Mouse (Mus musculus) intestine, postnatal 0 days (tissue): ENCODE measurements at regions not wholly inside any gene's neighbourhood (a gene's known extent, or its start where the extent isn't known, plus 50 kb on each side); places are given as distances from the start of the nearest gene placed in this dataset.

Source experiments
- ATAC-seq: fragments of 200-750 bp; cut with Nextera tagmentation; 2 replicates; pipeline ENCODE4 v1.8.0; 2017; ENCODE audit warnings: mild to moderate bottlenecking, moderate TSS enrichment, moderate library complexity
- H3K27ac ChIP-seq: fragments of 300-500 bp; sonication (generic); 2 replicates; pipeline ENCODE4 v1.5.1; 2014; ENCODE audit warnings: mild to moderate bottlenecking, low read depth, low read length, moderate library complexity
- H3K27me3 ChIP-seq: fragments of 300-500 bp; sonication (generic); replicated peaks from 2 replicates; pipeline ENCODE4 v1.6.1; 2014; ENCODE audit warnings: low read length, mixed read lengths; ENCODE audit not compliant: control insufficient read depth, insufficient read depth
- H3K36me3 ChIP-seq: fragments of 300-500 bp; sonication (generic); 2 replicates; pipeline ENCODE4 v1.6.1; 2014; ENCODE audit warnings: mild to moderate bottlenecking, moderate library complexity; ENCODE audit not compliant: control insufficient read depth, insufficient read depth
- H3K4me1 ChIP-seq: fragments of 300-500 bp; sonication (generic); replicated peaks from 2 replicates; pipeline ENCODE4 v1.6.1; 2014; ENCODE audit warnings: antibody characterized with exemption, low read length, mixed read lengths; ENCODE audit not compliant: control insufficient read depth, insufficient read depth
- H3K4me2 ChIP-seq: fragments of 300-500 bp; sonication (generic); replicated peaks from 2 replicates; pipeline ENCODE4 v1.6.1; 2014; ENCODE audit warnings: low read depth, mild to moderate bottlenecking, moderate library complexity
- H3K4me3 ChIP-seq: fragments of 300-500 bp; sonication (generic); 2 replicates; pipeline ENCODE4 v1.5.1; 2014; ENCODE audit warnings: low read depth, low read length
- H3K9ac ChIP-seq: fragments of 300-500 bp; sonication (generic); 2 replicates; pipeline ENCODE4 v1.6.1; 2014; ENCODE audit warnings: mild to moderate bottlenecking, low read depth, low read length
- H3K9me3 ChIP-seq: fragments of 300-500 bp; sonication (generic); 2 replicates; pipeline ENCODE4 v1.6.1; 2016; ENCODE audit warnings: mixed run types; ENCODE audit not compliant: control insufficient read depth
- CTCF ChIP-seq: sonication (generic); IDR thresholded peaks from 2 replicates; pipeline ENCODE4 v1.5.1; 2016; ENCODE audit warnings: low read depth, mild to moderate bottlenecking, control low read depth, antibody characterized with exemption, moderate library complexity
- WGBS: fragments of 180-500 bp; shearing (Covaris S2); extraction: QIAGEN DNeasy Blood & Tissue Kit; methylation state at CpG from one replicate; pipeline ENCODE4 v1.1.7; 2014; 5-methylcytosine and 5-hydroxymethylcytosine counted together

- H3K4me3 ChIP-seq = no peak overlapping the region
- no peaks in the 10 kb centered on the region for H3K27me3 ChIP-seq
- 27% methylated on average over 11 of the region's 12 CpGs for WGBS
- peaks cover 10% of the 10 kb centered on the region; the same call in 1 of the 2 replicates for H3K9me3 ChIP-seq
- no peak overlapping the region for H3K9ac ChIP-seq
- no peaks in the 10 kb centered on the region for H3K36me3 ChIP-seq
- H3K4me2 ChIP-seq = no peak overlapping the region
- no peak for ATAC-seq
- H3K4me1 ChIP-seq = no peaks in the 10 kb centered on the region
- no peak for TF ChIP-seq CTCF
- no peak overlapping the region for H3K27ac ChIP-seq
These were observed 347.5 kb upstream of the Kcnab2 start for GRCm38 (mm10) chr4:152825185-152825584.

- 32% methylated on average over 17 of the region's 17 CpGs for WGBS
- Histone ChIP-seq H3K4me2 (no peak overlapping the region), H3K4me3 (no peak overlapping the region), H3K27ac (no peak overlapping the region), H3K27me3 (no peaks in the 10 kb centered on the region), H3K36me3 (no peaks in the 10 kb centered on the region), H3K4me1 (no peaks in the 10 kb centered on the region), H3K9ac (no peak overlapping the region), H3K9me3 (no peaks in the 10 kb centered on the region)
- TF ChIP-seq CTCF = no peak
- ATAC-seq = no peak
These were observed 338.6 kb upstream of the Kcnab2 start for GRCm38 (mm10) chr4:152816139-152816757.

GRCm38 (mm10) chr4:152806611-152807010, 328.9 kb upstream of the Kcnab2 start:
- H3K4me3 ChIP-seq = no peak overlapping the region
- H3K27me3 ChIP-seq = no peaks in the 10 kb centered on the region
- H3K4me2 ChIP-seq = no peak overlapping the region
- H3K9ac ChIP-seq = no peak overlapping the region
- H3K36me3 ChIP-seq = no peaks in the 10 kb centered on the region
- TF ChIP-seq CTCF = no peak
- H3K9me3 ChIP-seq = no peaks in the 10 kb centered on the region
- H3K27ac ChIP-seq = no peak overlapping the region
- WGBS = 82% methylated on average over 7 of the region's 7 CpGs
- no peak for ATAC-seq
- no peaks in the 10 kb centered on the region for H3K4me1 ChIP-seq

GRCm38 (mm10) chr4:152799392-152799791, 321.7 kb upstream of the Kcnab2 start:
- Histone ChIP-seq H3K27ac (no peak overlapping the region), H3K27me3 (no peaks in the 10 kb centered on the region), H3K4me1 (no peaks in the 10 kb centered on the region), H3K4me3 (no peak overlapping the region), H3K9me3 (peaks cover 3% of the 10 kb centered on the region; the same call in 1 of the 2 replicates), H3K36me3 (no peaks in the 10 kb centered on the region), H3K9ac (no peak overlapping the region), H3K4me2 (no peak overlapping the region)
- TF ChIP-seq CTCF = no peak
- 12% methylated on average over 10 of the region's 10 CpGs for WGBS
- ATAC-seq = peak; percentile 60

GRCm38 (mm10) chr4:152788431-152788830, 310.8 kb upstream of the Kcnab2 start:
- H3K9ac ChIP-seq = no peak overlapping the region
- no peaks in the 10 kb centered on the region for H3K36me3 ChIP-seq
- H3K27ac ChIP-seq = no peak overlapping the region
- no peaks in the 10 kb centered on the region for H3K27me3 ChIP-seq
- no peak overlapping the region for H3K4me2 ChIP-seq
- H3K4me1 ChIP-seq = no peaks in the 10 kb centered on the region
- TF ChIP-seq CTCF = no peak
- no peak for ATAC-seq
- no peak overlapping the region for H3K4me3 ChIP-seq
- H3K9me3 ChIP-seq = no peaks in the 10 kb centered on the region
- WGBS = 85% methylated on average over 7 of the region's 7 CpGs

GRCm38 (mm10) chr4:152784972-152785371, 307.3 kb upstream of the Kcnab2 start:
- Histone ChIP-seq H3K27me3 (no peaks in the 10 kb centered on the region), H3K36me3 (no peaks in the 10 kb centered on the region), H3K4me1 (no peaks in the 10 kb centered on the region), H3K27ac (no peak overlapping the region), H3K9me3 (no peaks in the 10 kb centered on the region), H3K9ac (no peak overlapping the region), H3K4me3 (no peak overlapping the region), H3K4me2 (no peak overlapping the region)
- no peak for ATAC-seq
- 84% methylated on average over 2 of the region's 2 CpGs for WGBS
- TF ChIP-seq CTCF = no peak

- H3K27ac ChIP-seq = no peak overlapping the region
- no peak for TF ChIP-seq CTCF
- no peak overlapping the region for H3K9ac ChIP-seq
- H3K4me2 ChIP-seq = no peak overlapping the region
- no peak for ATAC-seq
- WGBS = 71% methylated on average over 17 of the region's 17 CpGs
- H3K4me3 ChIP-seq = no peak overlapping the region
- H3K36me3 ChIP-seq = no peaks in the 10 kb centered on the region
- no peaks in the 10 kb centered on the region for H3K27me3 ChIP-seq
- no peaks in the 10 kb centered on the region for H3K4me1 ChIP-seq
- no peaks in the 10 kb centered on the region for H3K9me3 ChIP-seq
These were observed 301.9 kb upstream of the Kcnab2 start for GRCm38 (mm10) chr4:152779526-152779925.
